Mouse (Mus musculus) ES-E14 (cell line): ENCODE results near the gene Mybbp1a.

Experiments
- CHD2 ChIP-seq: IDR thresholded peaks from 2 replicates; pipeline ENCODE4 v1.6.1; 2014; ENCODE audit warnings: mild to moderate bottlenecking, low read depth, low read length, inconsistent platforms
- HCFC1 ChIP-seq: IDR thresholded peaks from 2 replicates; pipeline ENCODE4 v1.6.1; 2012; ENCODE audit warnings: low read length, inconsistent platforms, borderline replicate concordance; ENCODE audit not compliant: insufficient read depth
- MAFK ChIP-seq: IDR thresholded peaks from 2 replicates; pipeline ENCODE4 v1.6.1; 2014; ENCODE audit warnings: mild to moderate bottlenecking, low read depth, low read length, inconsistent platforms; ENCODE audit not compliant: insufficient read depth
- ZC3H11A ChIP-seq: IDR thresholded peaks from 2 replicates; pipeline ENCODE4 v1.6.1; 2012; ENCODE audit warnings: low read depth, mild to moderate bottlenecking, inconsistent platforms, low read length, borderline replicate concordance
- ZNF384 ChIP-seq: IDR thresholded peaks from 2 replicates; pipeline ENCODE4 v1.6.1; 2012; ENCODE audit warnings: low read depth, low read length, inconsistent platforms

DNA sequence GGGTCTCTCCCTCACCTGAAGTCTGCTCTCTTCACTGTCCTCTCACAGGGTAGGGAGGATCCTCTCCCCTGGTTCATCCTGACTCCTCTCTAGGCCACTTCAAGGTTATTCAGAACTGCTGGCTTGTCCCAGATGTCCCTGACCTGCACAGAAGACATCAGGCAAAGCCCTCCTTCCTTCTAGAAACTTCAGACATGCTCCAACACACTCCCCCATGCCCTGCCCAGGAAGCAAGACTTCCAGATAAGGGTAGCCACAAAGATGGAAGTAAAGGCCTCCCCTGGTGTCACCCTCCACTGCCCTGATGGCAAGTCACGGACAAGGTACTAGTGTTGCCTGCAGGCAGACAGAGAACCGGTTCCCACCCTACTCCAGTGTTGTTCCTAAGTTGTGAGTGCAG, 46.5 kb upstream of the Mybbp1a start:
- TF ChIP-seq CHD2 = no peak
- no peak for TF ChIP-seq ZC3H11A
- no peak for TF ChIP-seq ZNF384
- no peak for TF ChIP-seq MAFK
- no peak for TF ChIP-seq HCFC1
